Mouse (Mus musculus) intestine, embryonic 14.5 days (tissue): ENCODE data around the gene Slc44a5. TPM values are rescaled to one million over a fixed set of nuclear protein-coding genes. Genes with fewer than 3 reads are reported as not detected.

Experiments
- ATAC-seq: fragments of 200-750 bp; cut with Nextera tagmentation; replicated peaks from 2 replicates; pipeline ENCODE4 v1.8.0; 2017; ENCODE audit warnings: low read depth, moderate number of reproducible peaks, moderate TSS enrichment, moderate library complexity; ENCODE audit not compliant: low FRiP score, low TSS enrichment
- DNase-seq: peaks from one replicate; pipeline ENCODE4 v3.0.0-alpha.2; 2018; ENCODE audit warnings: low spot score
- H3K27ac ChIP-seq: fragments of 300-500 bp; sonication (generic); 2 replicates; pipeline ENCODE4 v1.5.1; 2014; ENCODE audit warnings: low read depth, mild to moderate bottlenecking, control low read depth
- H3K27me3 ChIP-seq: fragments of 300-500 bp; sonication (generic); replicated peaks from 2 replicates; pipeline ENCODE4 v1.6.1; 2014; ENCODE audit warnings: low read length, control low read depth; ENCODE audit not compliant: control insufficient read depth, insufficient read depth
- H3K36me3 ChIP-seq: fragments of 300-500 bp; sonication (generic); 2 replicates; pipeline ENCODE4 v1.6.1; 2014; ENCODE audit warnings: low read length, control low read depth; ENCODE audit not compliant: control insufficient read depth, insufficient read depth
- H3K4me1 ChIP-seq: fragments of 300-500 bp; sonication (generic); replicated peaks from 2 replicates; pipeline ENCODE4 v1.6.1; 2014; ENCODE audit warnings: low read length, control low read depth, mixed read lengths; ENCODE audit not compliant: control insufficient read depth, insufficient read depth
- H3K4me2 ChIP-seq: fragments of 300-500 bp; sonication (generic); 2 replicates; pipeline ENCODE4 v1.6.1; 2014; ENCODE audit warnings: low read length
- H3K4me3 ChIP-seq: fragments of 300-500 bp; sonication (generic); 2 replicates; pipeline ENCODE4 v1.5.1; 2014; ENCODE audit warnings: low read depth, low read length, control low read depth, mixed read lengths
- H3K9ac ChIP-seq: fragments of 300-500 bp; sonication (generic); 2 replicates; pipeline ENCODE4 v1.6.1; 2014; ENCODE audit warnings: mild to moderate bottlenecking, low read length
- H3K9me3 ChIP-seq: fragments of 300-500 bp; sonication (generic); 2 replicates; pipeline ENCODE4 v1.6.1; 2016; ENCODE audit warnings: low read length, control low read depth; ENCODE audit not compliant: control insufficient read depth
- WGBS: fragments of 180-500 bp; shearing (Covaris S2); extraction: QIAGEN DNeasy Blood & Tissue Kit; methylation state at CpG from one replicate; pipeline ENCODE4 v1.1.7; 2014; 5-methylcytosine and 5-hydroxymethylcytosine counted together
- polyA plus RNA-seq: library from polyadenylated mRNA; unstranded; fragments of >200 nt; fragmentation: Nextera tagmentation; extraction: Ambion mirVana; gene quantifications from 2 replicates; pipeline ENCODE4 v1.2.1, GENCODE M21; 2014

Gene Slc44a5
- polyA plus RNA-seq, 1 experiment from 2014 or later, result 1.5 TPM

DNA sequence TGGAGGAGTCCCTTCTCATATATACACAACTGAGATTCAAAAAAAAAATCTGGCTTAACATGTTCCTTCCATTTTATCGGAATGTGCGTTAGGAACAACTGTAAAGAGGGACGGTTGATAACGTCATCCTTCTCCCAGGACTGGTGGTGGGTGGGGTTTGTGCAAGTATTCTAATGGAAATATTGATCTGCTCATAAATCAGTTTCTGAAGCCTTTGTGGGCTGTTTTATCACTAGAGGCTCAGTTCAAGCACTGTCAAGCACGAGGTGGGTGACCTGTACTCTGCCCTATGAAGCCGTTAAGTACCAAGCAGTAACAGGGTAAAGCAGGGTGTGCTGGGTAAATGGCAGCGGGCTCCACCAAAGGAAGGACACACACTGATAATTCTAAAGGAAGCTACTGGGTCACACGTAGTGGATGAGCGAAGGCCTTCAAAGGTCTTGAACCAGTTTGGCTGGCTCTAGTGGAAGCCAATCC is 13.5 kb upstream of the Slc44a5 start:
- no peaks in the 10 kb centered on the region for H3K36me3 ChIP-seq
- no peaks in the 10 kb centered on the region for H3K9me3 ChIP-seq
- H3K4me2 ChIP-seq, result no peak overlapping the region
- no peak overlapping the region for H3K9ac ChIP-seq
- H3K27me3 ChIP-seq, result no peaks in the 10 kb centered on the region
- DNase-seq (no peak), ATAC-seq (peak; percentile 64)
- 69% methylated on average over 9 of the region's 9 CpGs for WGBS
- no peak overlapping the region for H3K27ac ChIP-seq
- H3K4me1 ChIP-seq, result no peaks in the 10 kb centered on the region
- no peak overlapping the region for H3K4me3 ChIP-seq

DNA sequence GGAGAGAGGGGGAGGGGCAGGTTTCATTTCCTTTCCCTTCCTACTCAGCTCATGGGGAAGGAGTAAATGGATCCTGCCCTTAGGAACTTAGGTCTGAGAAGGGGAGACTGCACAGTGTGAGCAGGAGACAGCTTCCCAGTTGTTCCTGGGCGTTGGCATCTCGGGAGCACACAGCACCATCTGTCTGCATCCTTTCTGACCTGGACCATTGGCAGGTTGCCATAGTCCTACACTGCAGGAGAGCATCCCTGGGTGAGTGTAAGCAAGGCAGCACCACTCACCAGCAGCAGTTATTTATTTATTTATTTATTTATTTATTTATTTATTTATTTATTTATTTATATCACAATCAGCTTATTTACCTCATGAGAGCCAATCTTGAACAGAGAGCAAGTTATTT is 12.4 kb upstream of the Slc44a5 start:
- H3K36me3 ChIP-seq, result no peaks in the 10 kb centered on the region
- H3K4me2 ChIP-seq, result no peak overlapping the region
- ATAC-seq (no peak), DNase-seq (no peak)
- H3K27me3 ChIP-seq, result no peaks in the 10 kb centered on the region
- H3K4me3 ChIP-seq, result no peak overlapping the region
- H3K4me1 ChIP-seq, result no peaks in the 10 kb centered on the region
- H3K9ac ChIP-seq, result no peak overlapping the region
- no peaks in the 10 kb centered on the region for H3K9me3 ChIP-seq
- no peak overlapping the region for H3K27ac ChIP-seq
- WGBS, result 74% methylated on average over 2 of the region's 2 CpGs

DNA sequence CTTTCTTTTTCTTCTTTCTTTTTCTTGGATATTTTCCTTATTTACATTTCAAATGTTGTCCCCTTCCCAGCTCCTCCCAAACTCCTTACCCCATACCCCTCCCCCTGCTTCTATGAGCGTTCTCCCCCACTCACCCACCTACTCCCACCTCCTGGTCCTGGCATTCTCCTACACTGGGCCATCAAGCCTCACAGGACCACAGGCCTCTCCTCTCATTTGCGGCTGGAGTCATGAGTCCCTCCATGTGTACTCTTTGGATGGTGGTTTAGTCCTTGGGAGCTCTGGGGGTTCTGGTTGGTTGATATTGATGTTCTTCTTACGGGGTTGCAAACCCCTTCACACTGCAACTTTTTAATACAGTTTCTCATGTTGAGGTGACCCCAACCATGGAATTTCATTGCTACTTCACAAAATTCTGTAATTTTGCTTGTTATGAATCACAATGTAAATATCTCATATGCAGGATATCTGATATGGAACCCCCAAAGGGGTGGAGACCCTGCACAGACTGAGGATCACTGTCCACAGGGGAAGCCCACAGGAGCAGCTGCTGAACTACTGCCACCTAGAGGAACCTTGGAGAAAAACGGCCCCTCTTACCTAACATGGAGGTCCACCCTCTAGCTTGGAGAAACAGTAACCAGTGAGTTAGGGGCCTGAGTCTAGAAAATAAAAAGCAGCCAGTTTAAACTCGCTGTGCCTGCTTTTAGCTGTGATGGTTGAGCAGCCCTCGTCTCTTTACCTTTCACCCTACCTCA is 11.4 kb upstream of the Slc44a5 start:
- H3K27ac ChIP-seq, result no peak overlapping the region
- no peak overlapping the region for H3K4me3 ChIP-seq
- ATAC-seq, result no peak
- no peaks in the 10 kb centered on the region for H3K27me3 ChIP-seq
- H3K4me1 ChIP-seq, result no peaks in the 10 kb centered on the region
- no peaks in the 10 kb centered on the region for H3K36me3 ChIP-seq
- DNase-seq, result no peak
- no peak overlapping the region for H3K9ac ChIP-seq
- no peaks in the 10 kb centered on the region for H3K9me3 ChIP-seq
- no peak overlapping the region for H3K4me2 ChIP-seq
- WGBS, result 71% methylated on average over 6 of the region's 6 CpGs

DNA sequence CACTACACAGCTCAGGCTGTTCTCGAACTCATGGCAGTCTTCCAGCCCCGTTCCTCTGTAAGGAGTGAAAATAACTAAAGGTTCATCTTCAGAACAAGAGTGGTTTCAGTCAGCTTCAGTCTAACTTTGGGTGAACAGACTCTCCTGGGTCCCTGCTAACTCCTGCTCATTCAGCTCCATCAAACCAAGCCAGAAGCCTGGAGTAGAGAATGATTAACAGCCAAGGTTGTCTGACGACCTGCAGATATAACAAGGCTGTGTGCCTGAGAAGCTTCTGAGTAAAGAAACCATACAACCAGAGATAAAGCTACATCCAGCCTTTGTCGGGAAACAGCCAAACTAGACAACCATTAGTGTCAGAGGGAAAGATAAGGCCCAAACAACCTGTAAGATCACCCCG is 5.8 kb upstream of the Slc44a5 start:
- no peaks in the 10 kb centered on the region for H3K36me3 ChIP-seq
- H3K27me3 ChIP-seq, result peaks cover 2% of the 10 kb centered on the region
- H3K9ac ChIP-seq, result no peak overlapping the region
- H3K27ac ChIP-seq, result no peak overlapping the region
- no peak for ATAC-seq
- DNase-seq, result no peak
- H3K4me2 ChIP-seq, result no peak overlapping the region
- 55% methylated on average over 5 of the region's 5 CpGs for WGBS
- no peak overlapping the region for H3K4me3 ChIP-seq
- H3K9me3 ChIP-seq, result no peaks in the 10 kb centered on the region
- H3K4me1 ChIP-seq, result no peaks in the 10 kb centered on the region

DNA sequence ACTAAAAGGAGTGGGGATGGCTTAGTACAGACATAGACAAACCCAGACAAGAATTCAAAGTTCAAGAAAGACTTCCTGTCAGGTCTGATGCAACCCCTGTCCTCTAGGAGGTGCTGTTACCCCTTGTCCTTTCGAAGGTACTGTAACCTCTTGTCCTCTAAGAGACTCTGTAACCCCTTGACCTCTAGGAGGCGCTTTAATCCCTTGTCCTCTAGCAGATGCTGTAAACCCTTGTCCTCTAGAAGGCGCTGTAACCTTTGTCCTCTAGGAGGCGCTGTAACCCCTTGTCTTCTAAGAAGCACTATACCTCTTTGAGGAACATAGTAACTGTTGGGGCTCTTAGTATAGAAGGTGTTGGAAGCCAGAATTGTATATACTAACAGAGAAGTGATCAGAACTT is 4.7 kb upstream of the Slc44a5 start:
- no peak for DNase-seq
- 47% methylated on average over 4 of the region's 4 CpGs for WGBS
- H3K4me2 ChIP-seq, result no peak overlapping the region

DNA sequence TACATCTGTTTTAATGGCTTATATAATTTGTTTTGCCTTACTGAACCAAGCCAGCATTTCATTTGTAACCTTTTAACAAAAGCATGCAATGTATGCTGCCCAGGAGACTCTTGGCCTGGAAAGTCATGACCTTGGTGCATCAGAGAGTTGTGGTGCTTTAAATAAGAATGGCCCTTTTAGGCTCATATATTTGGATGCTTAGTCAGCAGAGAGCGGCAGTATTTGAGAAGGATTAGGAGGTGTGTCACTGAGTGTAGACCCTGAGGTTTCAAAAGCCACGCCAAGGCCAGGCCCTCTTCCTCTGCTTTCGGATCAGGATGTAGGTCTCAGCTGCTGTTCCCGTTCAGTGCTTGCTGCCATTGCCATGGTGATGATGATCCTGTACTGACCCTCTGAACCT is 3.8 kb upstream of the Slc44a5 start:
- H3K9me3 ChIP-seq, result no peaks in the 10 kb centered on the region
- no peak overlapping the region for H3K4me2 ChIP-seq
- H3K27me3 ChIP-seq, result peaks cover 21% of the 10 kb centered on the region
- no peak for DNase-seq
- WGBS, result 91% methylated on average over 4 of the region's 4 CpGs
- no peak overlapping the region for H3K4me3 ChIP-seq
- H3K4me1 ChIP-seq, result peaks cover 6% of the 10 kb centered on the region
- no peak for ATAC-seq
- H3K9ac ChIP-seq, result no peak overlapping the region
- no peaks in the 10 kb centered on the region for H3K36me3 ChIP-seq
- no peak overlapping the region for H3K27ac ChIP-seq

More for the DNA sequence above, 4.7 kb upstream of the Slc44a5 start:
- Histone ChIP-seq H3K4me1 (peaks cover under 1% of the 10 kb centered on the region; the same call in 1 of the 2 replicates), H3K27ac (no peak overlapping the region), H3K4me3 (no peak overlapping the region), H3K9ac (no peak overlapping the region), H3K9me3 (no peaks in the 10 kb centered on the region), H3K27me3 (peaks cover 13% of the 10 kb centered on the region), H3K36me3 (no peaks in the 10 kb centered on the region)
- ATAC-seq, result no peak

DNA sequence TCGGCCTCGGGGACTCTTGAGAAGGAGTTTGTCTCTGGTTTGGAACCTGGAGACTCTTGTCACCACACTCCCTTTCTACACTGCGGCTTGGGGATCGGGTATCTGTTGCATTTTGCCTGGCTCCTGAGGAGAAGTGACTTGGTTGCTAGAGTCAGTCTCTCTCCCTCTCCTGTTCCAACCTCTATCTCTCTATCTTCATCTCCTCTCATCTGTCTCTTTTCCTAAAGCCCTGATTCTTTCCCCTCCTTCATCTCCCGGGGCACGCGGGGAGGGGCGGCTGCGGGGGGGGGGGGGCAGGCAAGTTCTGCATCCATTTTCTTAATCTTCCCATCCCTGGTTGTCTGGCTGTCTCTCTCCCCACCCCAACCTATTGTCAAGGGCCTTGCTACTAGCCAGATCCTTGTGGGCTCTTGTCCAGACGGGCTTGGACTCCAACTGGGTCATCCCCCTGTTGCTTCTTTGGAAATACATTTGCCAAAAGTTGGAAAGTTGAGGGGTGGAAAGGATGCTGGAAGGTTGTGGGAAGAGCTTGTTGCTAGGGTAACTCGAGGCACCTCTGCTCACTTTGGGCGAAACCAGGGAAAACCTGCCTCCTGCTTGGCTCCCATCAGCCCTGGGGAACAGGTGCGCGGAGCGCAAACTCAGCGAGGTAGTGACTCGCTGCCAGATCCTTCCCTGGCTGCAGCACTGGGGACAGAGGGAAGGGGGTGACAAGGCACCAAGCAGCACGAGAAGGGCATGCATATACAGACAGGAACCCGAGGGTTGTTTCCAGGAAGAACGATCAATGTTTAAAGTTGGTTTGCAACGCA is 919 bp downstream of the Slc44a5 start:
- no peak for ATAC-seq
- H3K27ac ChIP-seq, result no peak overlapping the region
- peaks cover 6% of the 10 kb centered on the region for H3K4me1 ChIP-seq
- peak overlapping the region; percentile 55 for H3K4me3 ChIP-seq
- 9% methylated on average over 20 of the region's 21 CpGs for WGBS
- no peaks in the 10 kb centered on the region for H3K9me3 ChIP-seq
- H3K36me3 ChIP-seq, result no peaks in the 10 kb centered on the region
- H3K9ac ChIP-seq, result peak overlapping the region; percentile 48
- H3K27me3 ChIP-seq, result peaks cover 29% of the 10 kb centered on the region
- DNase-seq, result no peak
- H3K4me2 ChIP-seq, result peak overlapping the region; percentile 98

DNA sequence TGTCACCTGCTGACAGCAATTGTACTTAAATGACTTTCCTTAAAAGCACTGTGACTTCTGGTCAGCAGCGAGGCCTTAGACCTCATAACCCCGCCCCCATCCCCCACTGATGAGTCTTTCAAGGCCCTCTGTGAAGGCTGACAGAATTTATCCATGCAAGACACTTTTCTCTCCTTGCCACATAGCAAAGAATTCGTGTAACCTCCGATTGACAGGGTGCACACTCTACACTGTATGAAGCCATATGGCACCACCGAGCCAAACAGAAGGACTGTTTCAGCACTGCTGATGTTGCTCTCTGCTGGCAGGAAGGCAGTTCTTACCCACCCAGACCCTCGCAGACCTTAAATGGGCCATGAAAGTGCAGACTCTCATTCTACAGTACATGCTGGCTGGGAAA is 1.8 kb downstream of the Slc44a5 start:
- DNase-seq (no peak), ATAC-seq (no peak)
- no peak overlapping the region for H3K4me2 ChIP-seq
- no peak overlapping the region for H3K9ac ChIP-seq
- peaks cover 6% of the 10 kb centered on the region for H3K4me1 ChIP-seq
- H3K27ac ChIP-seq, result no peak overlapping the region
- 8% methylated on average over 6 of the region's 6 CpGs for WGBS
- peaks cover 29% of the 10 kb centered on the region for H3K27me3 ChIP-seq
- no peaks in the 10 kb centered on the region for H3K36me3 ChIP-seq
- no peak overlapping the region for H3K4me3 ChIP-seq
- no peaks in the 10 kb centered on the region for H3K9me3 ChIP-seq
